Mouse (Mus musculus): ENCODE measurements around the gene Zfp853. TPM values are rescaled to one million over a fixed set of nuclear protein-coding genes. Genes with fewer than 3 reads are reported as not detected.
A peak's percentile ranks its signal among the peaks of the same experiment; 100 is the strongest.

The Zfp853 gene
- polyA plus RNA-seq, 1 experiment from 2014 or later, result 0.12 TPM

- ATAC-seq (ENCODE audit: insufficient number of reproducible peaks, insufficient read depth, low FRiP score, low read depth), result no peak
- WGBS, result 15% methylated on average over 9 of the region's 9 CpGs
- Histone ChIP-seq H3K36me3 (ENCODE audit: control insufficient read depth, insufficient read depth, low read length) (no peaks in the 10 kb centered on the region), H3K4me1 (ENCODE audit: control insufficient read depth, insufficient read depth, low read length) (peaks cover 10% of the 10 kb centered on the region; the same call in 1 of the 2 replicates), H3K4me3 (ENCODE audit: low read depth, low read length) (peak overlapping the region; percentile 26), H3K27ac (ENCODE audit: low read length) (no peak overlapping the region), H3K9me3 (ENCODE audit: control insufficient read depth, low read depth, low read length) (no peaks in the 10 kb centered on the region), H3K4me2 (replicated peaks; ENCODE audit: low read depth, low read length) (peak overlapping the region; percentile 44), H3K9ac (replicated peaks; ENCODE audit: low read depth, low read length) (0 out of 2 replicates have a peak overlapping the region, but pooled peaks have one; percentile 3), H3K27me3 (ENCODE audit: control insufficient read depth, insufficient read depth, low read length) (peaks cover 26% of the 10 kb centered on the region)
These were observed 5.0 kb downstream of the Zfp853 start for GRCm38 (mm10) chr5:143288378-143288911.

GRCm38 (mm10) chr5:143287774-143288328 is 5.6 kb downstream of the Zfp853 start:
- H3K36me3 ChIP-seq (ENCODE audit: control insufficient read depth, insufficient read depth, low read length), result no peaks in the 10 kb centered on the region
- H3K9me3 ChIP-seq (ENCODE audit: control insufficient read depth, low read depth, low read length), result no peaks in the 10 kb centered on the region
- no peak for ATAC-seq (ENCODE audit: insufficient number of reproducible peaks, insufficient read depth, low FRiP score, low read depth)
- H3K4me2 ChIP-seq (replicated peaks; ENCODE audit: low read depth, low read length), result peak overlapping the region; percentile 44
- 0 out of 2 replicates have a peak, but pooled peaks cover 6% of the 10 kb centered on the region for H3K4me1 ChIP-seq (ENCODE audit: control insufficient read depth, insufficient read depth, low read length)
- H3K4me3 ChIP-seq (ENCODE audit: low read depth, low read length), result peak overlapping the region; percentile 26
- peaks cover 26% of the 10 kb centered on the region for H3K27me3 ChIP-seq (ENCODE audit: control insufficient read depth, insufficient read depth, low read length)
- WGBS, result 2% methylated on average over 48 of the region's 48 CpGs
- 0 out of 2 replicates have a peak overlapping the region, but pooled peaks have one; percentile 3 for H3K9ac ChIP-seq (replicated peaks; ENCODE audit: low read depth, low read length)
- no peak overlapping the region for H3K27ac ChIP-seq (ENCODE audit: low read length)

GRCm38 (mm10) chr5:143284762-143285161 is 8.7 kb downstream of the Zfp853 start:
- Histone ChIP-seq H3K9me3 (ENCODE audit: control insufficient read depth, low read depth, low read length) (no peaks in the 10 kb centered on the region), H3K36me3 (ENCODE audit: control insufficient read depth, insufficient read depth, low read length) (no peaks in the 10 kb centered on the region), H3K4me1 (ENCODE audit: control insufficient read depth, insufficient read depth, low read length) (0 out of 2 replicates have a peak, but pooled peaks cover 6% of the 10 kb centered on the region), H3K9ac (replicated peaks; ENCODE audit: low read depth, low read length) (no peak overlapping the region), H3K4me3 (ENCODE audit: low read depth, low read length) (no peak overlapping the region), H3K27me3 (ENCODE audit: control insufficient read depth, insufficient read depth, low read length) (peaks cover 24% of the 10 kb centered on the region), H3K4me2 (replicated peaks; ENCODE audit: low read depth, low read length) (no peak overlapping the region), H3K27ac (ENCODE audit: low read length) (no peak overlapping the region)
- ATAC-seq (ENCODE audit: insufficient number of reproducible peaks, insufficient read depth, low FRiP score, low read depth), result no peak
- 47% methylated on average over 6 of the region's 6 CpGs for WGBS

GRCm38 (mm10) chr5:143279247-143279646 is 14.2 kb downstream of the Zfp853 start:
- 36% methylated on average over 10 of the region's 10 CpGs for WGBS
- no peaks in the 10 kb centered on the region for H3K9me3 ChIP-seq (ENCODE audit: control insufficient read depth, low read depth, low read length)
- ATAC-seq (ENCODE audit: insufficient number of reproducible peaks, insufficient read depth, low FRiP score, low read depth), result no peak
- no peak overlapping the region for H3K27ac ChIP-seq (ENCODE audit: low read length)
- no peaks in the 10 kb centered on the region for H3K4me1 ChIP-seq (ENCODE audit: control insufficient read depth, insufficient read depth, low read length)
- H3K4me3 ChIP-seq (ENCODE audit: low read depth, low read length), result no peak overlapping the region
- H3K4me2 ChIP-seq (replicated peaks; ENCODE audit: low read depth, low read length), result no peak overlapping the region
- H3K9ac ChIP-seq (replicated peaks; ENCODE audit: low read depth, low read length), result no peak overlapping the region
- no peaks in the 10 kb centered on the region for H3K36me3 ChIP-seq (ENCODE audit: control insufficient read depth, insufficient read depth, low read length)
- no peaks in the 10 kb centered on the region for H3K27me3 ChIP-seq (ENCODE audit: control insufficient read depth, insufficient read depth, low read length)

- H3K4me2 ChIP-seq (replicated peaks; ENCODE audit: low read depth, low read length), result no peak overlapping the region
- H3K4me3 ChIP-seq (ENCODE audit: low read depth, low read length), result no peak overlapping the region
- no peak overlapping the region for H3K27ac ChIP-seq (ENCODE audit: low read length)
- H3K27me3 ChIP-seq (ENCODE audit: control insufficient read depth, insufficient read depth, low read length), result no peaks in the 10 kb centered on the region
- WGBS, result 56% methylated on average over 5 of the region's 5 CpGs
- no peak for ATAC-seq (ENCODE audit: insufficient number of reproducible peaks, insufficient read depth, low FRiP score, low read depth)
- no peaks in the 10 kb centered on the region for H3K4me1 ChIP-seq (ENCODE audit: control insufficient read depth, insufficient read depth, low read length)
- no peak overlapping the region for H3K9ac ChIP-seq (replicated peaks; ENCODE audit: low read depth, low read length)
- H3K36me3 ChIP-seq (ENCODE audit: control insufficient read depth, insufficient read depth, low read length), result no peaks in the 10 kb centered on the region
- no peaks in the 10 kb centered on the region for H3K9me3 ChIP-seq (ENCODE audit: control insufficient read depth, low read depth, low read length)
These were observed 17.7 kb downstream of the Zfp853 start for GRCm38 (mm10) chr5:143275761-143276160.

GRCm38 (mm10) chr5:143272540-143273330 is 20.7 kb downstream of the Zfp853 start:
- no peak overlapping the region for H3K4me2 ChIP-seq (replicated peaks; ENCODE audit: low read depth, low read length)
- H3K4me3 ChIP-seq (ENCODE audit: low read depth, low read length), result no peak overlapping the region
- no peaks in the 10 kb centered on the region for H3K9me3 ChIP-seq (ENCODE audit: control insufficient read depth, low read depth, low read length)
- 0 out of 2 replicates have a peak, but pooled peaks cover 6% of the 10 kb centered on the region for H3K4me1 ChIP-seq (ENCODE audit: control insufficient read depth, insufficient read depth, low read length)
- ATAC-seq (ENCODE audit: insufficient number of reproducible peaks, insufficient read depth, low FRiP score, low read depth), result no peak
- 89% methylated on average over 16 of the region's 16 CpGs for WGBS
- H3K36me3 ChIP-seq (ENCODE audit: control insufficient read depth, insufficient read depth, low read length), result no peaks in the 10 kb centered on the region
- H3K27ac ChIP-seq (ENCODE audit: low read length), result no peak overlapping the region
- no peaks in the 10 kb centered on the region for H3K27me3 ChIP-seq (ENCODE audit: control insufficient read depth, insufficient read depth, low read length)
- no peak overlapping the region for H3K9ac ChIP-seq (replicated peaks; ENCODE audit: low read depth, low read length)

- Histone ChIP-seq H3K9me3 (ENCODE audit: control insufficient read depth, low read depth, low read length) (no peaks in the 10 kb centered on the region), H3K36me3 (ENCODE audit: control insufficient read depth, insufficient read depth, low read length) (no peaks in the 10 kb centered on the region), H3K4me3 (ENCODE audit: low read depth, low read length) (no peak overlapping the region), H3K27me3 (ENCODE audit: control insufficient read depth, insufficient read depth, low read length) (no peaks in the 10 kb centered on the region), H3K9ac (replicated peaks; ENCODE audit: low read depth, low read length) (no peak overlapping the region), H3K27ac (ENCODE audit: low read length) (no peak overlapping the region), H3K4me2 (replicated peaks; ENCODE audit: low read depth, low read length) (no peak overlapping the region), H3K4me1 (ENCODE audit: control insufficient read depth, insufficient read depth, low read length) (0 out of 2 replicates have a peak, but pooled peaks cover 6% of the 10 kb centered on the region)
- no peak for ATAC-seq (ENCODE audit: insufficient number of reproducible peaks, insufficient read depth, low FRiP score, low read depth)
- 81% methylated on average over 3 of the region's 3 CpGs for WGBS
These were observed 21.3 kb downstream of the Zfp853 start for GRCm38 (mm10) chr5:143272108-143272507.

GRCm38 (mm10) chr5:143271642-143272041 is 21.8 kb downstream of the Zfp853 start:
- no peak overlapping the region for H3K27ac ChIP-seq (ENCODE audit: low read length)
- 0 out of 2 replicates have a peak, but pooled peaks cover 6% of the 10 kb centered on the region for H3K4me1 ChIP-seq (ENCODE audit: control insufficient read depth, insufficient read depth, low read length)
- H3K27me3 ChIP-seq (ENCODE audit: control insufficient read depth, insufficient read depth, low read length), result no peaks in the 10 kb centered on the region
- H3K36me3 ChIP-seq (ENCODE audit: control insufficient read depth, insufficient read depth, low read length), result no peaks in the 10 kb centered on the region
- H3K9ac ChIP-seq (replicated peaks; ENCODE audit: low read depth, low read length), result no peak overlapping the region
- ATAC-seq (ENCODE audit: insufficient number of reproducible peaks, insufficient read depth, low FRiP score, low read depth), result no peak
- 85% methylated on average over 6 of the region's 6 CpGs for WGBS
- H3K9me3 ChIP-seq (ENCODE audit: control insufficient read depth, low read depth, low read length), result no peaks in the 10 kb centered on the region
- no peak overlapping the region for H3K4me3 ChIP-seq (ENCODE audit: low read depth, low read length)
- H3K4me2 ChIP-seq (replicated peaks; ENCODE audit: low read depth, low read length), result no peak overlapping the region
